Mouse (Mus musculus) kidney, postnatal 25 days (tissue): ENCODE data around the gene Vmn1r79.
"Not testable (repeated sequence)": the region's sequence is repeated elsewhere in the genome, so short reads cannot be mapped to it uniquely, and the experiment has no call there.

Source experiments
- DNase-seq, 2 experiments: peaks; one replicate each; pipeline ENCODE4 v3.0.0; 2021; ENCODE audit warnings: mixed read lengths in 2 of 2

Vmn1r79 gene

DNA sequence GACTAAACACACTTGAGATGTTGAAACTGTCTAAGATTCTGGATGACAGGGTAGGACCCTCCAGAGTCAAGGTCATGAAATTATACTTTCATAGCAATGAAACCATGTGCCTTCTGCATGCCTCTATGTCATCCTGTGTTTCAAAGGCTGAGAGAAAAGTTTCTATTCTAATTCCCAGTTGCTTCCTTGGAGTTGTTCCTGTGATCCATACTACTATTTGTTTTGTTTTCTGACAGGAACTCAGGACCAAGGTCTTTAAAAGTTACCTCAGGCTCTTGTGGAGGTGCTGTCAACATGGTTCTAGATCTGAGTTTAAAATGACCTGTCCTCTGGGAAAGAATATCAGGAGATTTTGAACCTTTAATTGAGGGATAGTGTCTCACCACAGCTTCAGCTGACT, at the start of gene Vmn1r79:
Gene Vmn1r79 (plus strand): TSS at position 301 of the 400 bp plus-strand sequence.
- not testable (repeated sequence) for DNase-seq

DNA sequence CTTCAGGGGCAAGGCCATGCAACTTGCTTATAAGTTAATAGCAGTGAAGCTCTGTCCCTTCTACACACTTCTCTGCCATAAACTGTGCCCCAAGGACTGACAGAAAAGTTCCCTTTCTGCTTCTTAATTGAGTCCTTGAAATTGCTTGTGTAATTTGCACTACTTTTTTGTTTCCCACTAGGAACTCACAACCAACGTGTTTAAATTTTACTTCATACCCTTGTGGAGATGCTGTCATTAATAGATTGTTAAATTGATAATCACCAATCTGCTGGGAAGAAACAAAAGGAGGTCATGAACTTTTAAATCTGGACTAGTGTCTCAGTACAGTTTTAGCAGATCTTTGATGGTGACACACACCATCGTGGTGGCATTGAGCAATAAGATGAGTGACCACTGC, 21.1 kb upstream of the Vmn1r79 start, which contains the start of gene Vmn1r78:
Gene Vmn1r78 (plus strand): TSS at position 301 of the 400 bp plus-strand sequence.
- DNase-seq = no peak

DNA sequence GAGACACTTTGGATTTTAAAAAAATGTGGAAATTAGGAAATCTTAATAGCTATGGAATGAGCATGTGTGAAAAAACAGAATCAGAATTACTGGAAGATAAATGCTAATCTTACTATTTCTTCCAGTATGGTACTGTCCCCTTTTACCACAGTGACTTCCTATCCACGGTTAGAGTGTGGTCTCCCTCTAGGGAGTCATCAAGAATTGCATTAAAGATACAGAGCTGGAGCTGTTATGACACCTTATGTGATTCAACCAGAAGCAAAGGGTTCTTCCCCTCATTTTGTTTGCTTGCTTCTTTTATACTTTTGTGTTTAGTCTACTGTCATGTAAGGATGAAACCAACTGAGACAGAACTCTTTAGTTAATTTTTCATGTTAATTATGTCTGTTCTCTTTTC, 14.6 kb upstream of the Vmn1r79 start:
- not testable (repeated sequence) for DNase-seq

DNA sequence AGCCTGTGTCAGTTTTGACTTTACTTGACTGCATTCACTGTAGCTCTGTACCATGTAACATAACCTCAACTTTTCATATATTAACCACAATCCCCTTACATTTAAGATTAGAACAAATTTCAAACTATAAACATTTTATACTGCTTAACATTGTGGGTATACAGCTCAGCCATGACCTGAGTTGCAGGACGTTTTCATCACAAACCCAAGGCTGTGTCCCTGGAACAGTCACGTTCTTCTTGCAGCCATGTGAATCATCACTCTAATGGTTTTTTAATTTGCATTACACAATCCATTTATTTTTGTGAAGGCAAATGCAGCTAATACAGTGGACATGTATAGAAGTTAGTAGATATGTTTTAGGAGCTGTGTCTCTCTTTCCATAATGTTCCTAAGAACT, 1.8 kb downstream of the Vmn1r79 start:
- not testable (repeated sequence) for DNase-seq

DNA sequence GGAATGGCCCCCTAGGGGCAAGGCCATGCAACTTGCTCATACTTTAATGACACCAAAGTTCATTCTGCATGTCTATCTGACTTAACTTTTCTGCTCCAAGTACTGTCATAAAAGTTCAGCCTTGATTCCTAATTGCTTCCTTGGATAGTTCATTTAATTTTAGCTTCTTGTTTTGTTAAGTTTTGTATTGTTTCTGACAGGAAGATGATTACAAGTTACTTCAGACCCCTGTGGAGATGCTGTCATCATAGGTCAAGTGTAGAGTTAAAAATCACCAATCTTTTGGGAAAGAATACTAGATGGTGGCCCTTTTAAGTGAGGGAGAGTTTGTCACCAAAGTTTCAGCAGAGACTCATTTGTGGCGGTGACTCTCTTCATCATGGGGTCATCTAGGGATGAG, 17.9 kb downstream of the Vmn1r79 start, which contains the start of gene Vmn1r80:
Gene Vmn1r80 (plus strand): TSS at position 301 of the 400 bp plus-strand sequence.
- no peak for DNase-seq

DNA sequence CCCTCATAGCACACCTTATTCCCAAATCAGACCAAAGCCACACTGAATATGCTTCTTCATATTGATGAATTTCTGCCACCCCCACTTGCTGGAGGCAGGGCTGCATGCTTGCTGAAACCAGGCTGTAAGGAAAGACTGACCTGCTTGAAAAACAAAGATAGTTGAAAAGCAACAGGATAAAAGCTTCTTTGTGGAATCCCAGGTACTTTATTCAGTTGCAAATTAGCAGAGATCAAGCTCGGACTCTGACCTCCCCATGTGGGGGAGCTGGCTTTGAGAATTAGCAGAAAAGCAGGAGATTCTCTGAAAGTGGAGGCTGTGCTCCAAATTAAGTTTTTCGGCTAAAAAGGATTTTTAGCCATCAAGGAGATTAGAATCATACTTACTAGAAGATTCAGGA, 33.1 kb downstream of the Vmn1r79 start:
- DNase-seq = no peak
